ENCODE assay signal across 8 mouse cellular contexts in the genomic region with DNA sequence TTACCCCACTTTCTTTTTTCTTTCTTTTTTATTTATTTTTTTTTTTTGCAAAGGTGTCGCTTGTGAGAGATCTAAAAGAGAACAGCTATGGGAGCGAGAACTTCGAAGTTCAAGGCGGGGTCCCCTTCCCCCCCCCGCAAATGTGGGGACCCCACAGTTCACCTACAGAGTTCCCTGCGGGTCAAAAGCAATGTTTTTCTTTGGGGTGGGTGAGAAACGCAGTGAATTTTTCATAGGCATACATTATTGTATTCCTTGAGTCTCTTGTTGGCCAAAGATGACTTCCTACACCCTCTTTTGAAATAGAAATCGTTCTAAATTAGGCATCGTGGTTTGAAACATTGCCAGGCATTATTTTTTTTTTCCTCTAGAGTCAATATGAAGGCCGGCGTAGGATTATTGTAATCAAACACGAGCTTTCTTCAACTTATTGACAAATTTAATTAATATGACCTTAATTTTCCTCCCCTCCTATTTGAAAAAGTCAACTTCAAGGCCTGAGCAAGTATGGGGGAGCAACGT. TPM values are rescaled to one million over a fixed set of nuclear protein-coding genes. Genes with fewer than 3 reads are reported as not detected.
DNase-seq lines count a peak whose midpoint lies in the region; ATAC-seq and TF ChIP-seq lines count a peak whose summit lies in the region.

No protein-coding gene starts in this region.

- peak overlapping the region; percentile 91; the same call in 1 of the 2 replicates for H3K9ac ChIP-seq in forebrain, embryonic 12.5 days
- H3K9ac ChIP-seq in liver, embryonic 14.5 days (replicated peaks): peak overlapping the region; percentile 55

- intact Hi-C loops in heart, postnatal 14 days (cut with DNase I): loop anchor here (5.0 kb wide), 2 partner anchors 60 to 65 kb away; no protein-coding TSS in a partner anchor

- H3K4me1 ChIP-seq in heart, embryonic 10.5 days: peaks cover 3% of the 10 kb centered on the region; the same call in 1 of the 2 replicates
- peaks cover 10% of the 10 kb centered on the region for H3K4me1 ChIP-seq in forebrain, embryonic 12.5 days
- H3K4me1 ChIP-seq in liver, embryonic 14.5 days (replicated peaks; ENCODE audit: control insufficient read depth in 2 of 2, insufficient read depth in 2 of 2, low read length in 1 of 2): peaks cover 5 to 9% of the 10 kb centered on the region in 2 experiments; a peak in 3 of 4 replicates

- H3K9me3 ChIP-seq in heart, embryonic 10.5 days: no peaks in the 10 kb centered on the region
- no peaks in the 10 kb centered on the region for H3K9me3 ChIP-seq in forebrain, embryonic 12.5 days
- H3K9me3 ChIP-seq in liver, embryonic 14.5 days (ENCODE audit: control insufficient read depth, low read length): no peaks in the 10 kb centered on the region

- TF ChIP-seq CTCF in liver, embryonic 14.5 days (IDR thresholded peaks at IDR 0.05; ENCODE audit: low read depth): no peak

- H3K27me3 ChIP-seq in heart, embryonic 10.5 days (ENCODE audit: insufficient read depth, poor library complexity, severe bottlenecking): no peaks in the 10 kb centered on the region
- H3K27me3 ChIP-seq in forebrain, embryonic 12.5 days: no peaks in the 10 kb centered on the region
- H3K27me3 ChIP-seq in liver, embryonic 14.5 days (ENCODE audit: control insufficient read depth, insufficient read depth, low read length): no peaks in the 10 kb centered on the region

- DNase-seq in heart, embryonic 10.5 days (ENCODE audit: low spot score): no peak
- DNase-seq in heart, postnatal 14 days: no peak
- no peak for DNase-seq in liver, embryonic 14.5 days (ENCODE audit: low read depth in 3 of 3, low spot score in 3 of 3)
- no peak for DNase-seq in yolk sac, embryonic 10.5 days (ENCODE audit: low spot score)
- DNase-seq in thymus, postnatal 4 days: no peak
- DNase-seq in embryo, embryonic 10 days (ENCODE audit: low spot score): no peak

- ATAC-seq in CD4-positive, CD25-positive, alpha-beta regulatory T cell, adult 4 months: peak; percentile 5
- no peak for ATAC-seq in forebrain, embryonic 12.5 days (ENCODE audit: low FRiP score)
- no peak for ATAC-seq in liver, embryonic 14.5 days (ENCODE audit: insufficient read depth)

- H3K4me3 ChIP-seq in heart, embryonic 10.5 days: peak overlapping the region; percentile 96
- peak overlapping the region; percentile 84 for H3K4me3 ChIP-seq in forebrain, embryonic 12.5 days (replicated peaks)
- peak overlapping the region; percentile 73 to 79 for H3K4me3 ChIP-seq in liver, embryonic 14.5 days (ENCODE audit: insufficient read depth in 1 of 2, low read depth in 2 of 2, low read length in 2 of 2)

- 37% methylated on average over 13 of the region's 13 CpGs for WGBS in heart, embryonic 10.5 days
- 39% methylated on average over 13 of the region's 13 CpGs for WGBS in forebrain, embryonic 12.5 days
- WGBS in liver, embryonic 14.5 days (ENCODE audit: insufficient replicate concordance): 30% methylated on average over 13 of the region's 13 CpGs

- peak overlapping the region; percentile 80 for H3K4me2 ChIP-seq in forebrain, embryonic 12.5 days
- H3K4me2 ChIP-seq in liver, embryonic 14.5 days (ENCODE audit: low read depth): peak overlapping the region; percentile 91

- peak overlapping the region; percentile 99 for H3K27ac ChIP-seq in heart, embryonic 10.5 days
- H3K27ac ChIP-seq in forebrain, embryonic 12.5 days: no peak overlapping the region
- H3K27ac ChIP-seq in liver, embryonic 14.5 days: peak overlapping the region; percentile 9; the same call in 1 of the 2 replicates

- TF ChIP-seq EP300 in liver, embryonic 14.5 days (IDR thresholded peaks at IDR 0.05; ENCODE audit: low read depth): no peak

- no peaks in the 10 kb centered on the region for H3K36me3 ChIP-seq in heart, embryonic 10.5 days
- no peaks in the 10 kb centered on the region for H3K36me3 ChIP-seq in forebrain, embryonic 12.5 days (replicated peaks)
- H3K36me3 ChIP-seq in liver, embryonic 14.5 days (replicated peaks; ENCODE audit: control insufficient read depth, insufficient read depth, low read depth): no peaks in the 10 kb centered on the region

RNA-seq across cellular contexts. Expression of gene Cd2ap, which starts 0.5 kb away (rescaled TPM):
- polyA plus RNA-seq in heart, embryonic 10.5 days (2016; fragmentation: Nextera tagmentation; extraction: Ambion mirVana): 14.6 and 18.0 TPM in 2 replicates
- total RNA-seq in heart, postnatal 14 days (2021): 10 to 100 TPM; 30.7 to 32.7 TPM
- polyA plus RNA-seq in CD4-positive, CD25-positive, alpha-beta regulatory T cell, adult 4 months (2017; shearing (Covaris generic)): 10 to 100 TPM; 13.3 to 14.8 TPM
- 10.7 and 14.2 TPM in 2 replicates for polyA plus RNA-seq in forebrain, embryonic 12.5 days (2016; fragmentation: Nextera tagmentation; extraction: Ambion mirVana)
- 4.9 and 8.6 TPM in 2 replicates for polyA plus RNA-seq in liver, embryonic 14.5 days (2012; rRNA removed)
- polyA plus RNA-seq in liver, embryonic 14.5 days (2014; fragmentation: Nextera tagmentation; extraction: Ambion mirVana): 8.3 and 10.2 TPM in 2 replicates
